Mouse (Mus musculus) urinary bladder, postnatal 25 days (tissue): Measurements from ENCODE around the gene Capg.
A peak's percentile ranks its signal among the peaks of the same experiment; 100 is the strongest.

Source experiments
- DNase-seq: peaks from one replicate; pipeline ENCODE4 v3.0.0; 2022; ENCODE audit warnings: low spot score

Gene Capg

GRCm38 (mm10) chr6:72570644-72571397, 26.6 kb downstream of the Capg start:
- DNase-seq, result no peak

GRCm38 (mm10) chr6:72571826-72572225, 27.6 kb downstream of the Capg start:
- DNase-seq, result no peak

- no peak for DNase-seq
Measured at GRCm38 (mm10) chr6:72576041-72576440, 31.9 kb downstream of the Capg start.

GRCm38 (mm10) chr6:72581625-72582382, 37.6 kb downstream of the Capg start:
- no peak for DNase-seq

GRCm38 (mm10) chr6:72583211-72583839, 39.1 kb downstream of the Capg start:
- DNase-seq, result no peak

GRCm38 (mm10) chr6:72584154-72584553, 40.0 kb downstream of the Capg start:
- no peak for DNase-seq

- no peak for DNase-seq
Measured at GRCm38 (mm10) chr6:72586701-72587100, 42.5 kb downstream of the Capg start.

GRCm38 (mm10) chr6:72588307-72588706, 44.1 kb downstream of the Capg start:
- no peak for DNase-seq

GRCm38 (mm10) chr6:72590111-72590510, 45.9 kb downstream of the Capg start:
- DNase-seq, result no peak

GRCm38 (mm10) chr6:72593011-72593803, 49.0 kb downstream of the Capg start:
- no peak for DNase-seq

- DNase-seq, result no peak
Measured at GRCm38 (mm10) chr6:72593914-72594313, 49.7 kb downstream of the Capg start.

GRCm38 (mm10) chr6:72597083-72597874, 53.1 kb downstream of the Capg start:
- DNase-seq, result no peak

GRCm38 (mm10) chr6:72597956-72598753, 54.0 kb downstream of the Capg start, which contains the start of the genes Elmod3 and Retsat:
Elmod3 (minus strand) TSS chr6:72598413.
Retsat (plus strand) TSS chr6:72598475.
- peak; percentile 89 for DNase-seq

GRCm38 (mm10) chr6:72598791-72599557, 54.8 kb downstream of the Capg start:
- peak; percentile 41 for DNase-seq

GRCm38 (mm10) chr6:72600216-72600615, 56.0 kb downstream of the Capg start:
- no peak for DNase-seq

- DNase-seq, result no peak
Measured at GRCm38 (mm10) chr6:72600771-72601170, 56.6 kb downstream of the Capg start.

GRCm38 (mm10) chr6:72601732-72602131, 57.5 kb downstream of the Capg start:
- peak; percentile 66 for DNase-seq

GRCm38 (mm10) chr6:72604066-72604465, 59.9 kb downstream of the Capg start:
- no peak for DNase-seq

GRCm38 (mm10) chr6:72607060-72607459, 62.9 kb downstream of the Capg start:
- no peak for DNase-seq
